Mouse (Mus musculus) ES-E14 (cell line): Measurements from ENCODE around the gene Spic. TPM values are rescaled to one million over a fixed set of nuclear protein-coding genes. Genes with fewer than 3 reads are reported as not detected.
"Not testable (repeated sequence)": the region's sequence is repeated elsewhere in the genome, so short reads cannot be mapped to it uniquely, and the experiment has no call there.

Experiments used
- DNase-seq: peaks from one replicate; pipeline ENCODE4 v3.0.0-alpha.2; 2013; ENCODE audit warnings: low read depth, low spot score
- H3K27ac ChIP-seq: 2 replicates; pipeline ENCODE4 v1.5.1; 2012; ENCODE audit warnings: low read depth, mild to moderate bottlenecking, low read length, moderate library complexity, mixed read lengths; ENCODE audit not compliant: poor library complexity, insufficient read depth, severe bottlenecking
- H3K36me3 ChIP-seq: 2 replicates; pipeline ENCODE4 v1.6.1; 2012; ENCODE audit warnings: mild to moderate bottlenecking, low read length, moderate library complexity, mixed read lengths; ENCODE audit not compliant: control insufficient read depth, poor library complexity, insufficient read depth, severe bottlenecking
- H3K4me1 ChIP-seq, 2 experiments: fragments of 150-350 bp in 1 of 2; sonication (generic) in 1 of 2; 2 replicates each; pipeline ENCODE4 v1.6.1; 2012; ENCODE audit warnings: low read length in 2 of 2, mild to moderate bottlenecking in 1 of 2, mixed read lengths in 1 of 2; ENCODE audit not compliant: control insufficient read depth in 2 of 2, insufficient read depth in 2 of 2, poor library complexity in 1 of 2
- H3K4me3 ChIP-seq, 2 experiments: fragments of 150-350 bp in 1 of 2; sonication (generic) in 1 of 2; 2 replicates each; pipeline ENCODE4 v1.5.1; 2012; ENCODE audit warnings: low read length in 2 of 2, low read depth in 1 of 2, mild to moderate bottlenecking in 1 of 2, mixed read lengths in 1 of 2; ENCODE audit not compliant: insufficient read depth in 1 of 2, poor library complexity in 1 of 2, severe bottlenecking in 1 of 2
- H3K9ac ChIP-seq: 2 replicates; pipeline ENCODE4 v1.6.1; 2012; ENCODE audit warnings: low read depth, mild to moderate bottlenecking, low read length, mixed read lengths; ENCODE audit not compliant: poor library complexity, insufficient read depth, severe bottlenecking
- H3K9me3 ChIP-seq: fragments of 150-350 bp; sonication (generic); 2 replicates; pipeline ENCODE4 v1.6.1; 2012; ENCODE audit warnings: low read depth, mild to moderate bottlenecking, low read length; ENCODE audit not compliant: control insufficient read depth, insufficient read depth
- CHD2 ChIP-seq: IDR thresholded peaks from 2 replicates; pipeline ENCODE4 v1.6.1; 2014; ENCODE audit warnings: mild to moderate bottlenecking, low read depth, low read length, inconsistent platforms
- HCFC1 ChIP-seq: IDR thresholded peaks from 2 replicates; pipeline ENCODE4 v1.6.1; 2012; ENCODE audit warnings: low read length, inconsistent platforms, borderline replicate concordance; ENCODE audit not compliant: insufficient read depth
- MAFK ChIP-seq: IDR thresholded peaks from 2 replicates; pipeline ENCODE4 v1.6.1; 2014; ENCODE audit warnings: mild to moderate bottlenecking, low read depth, low read length, inconsistent platforms; ENCODE audit not compliant: insufficient read depth
- ZC3H11A ChIP-seq: IDR thresholded peaks from 2 replicates; pipeline ENCODE4 v1.6.1; 2012; ENCODE audit warnings: low read depth, mild to moderate bottlenecking, inconsistent platforms, low read length, borderline replicate concordance
- ZNF384 ChIP-seq: IDR thresholded peaks from 2 replicates; pipeline ENCODE4 v1.6.1; 2012; ENCODE audit warnings: low read depth, low read length, inconsistent platforms
- in situ Hi-C, 2 experiments: fragments of 600-800 bp; cut with MboI; formaldehyde crosslinking; loops; one replicate each; pipeline ENCODE4 v1.15.1; 2025; ENCODE audit warnings: low sequenced_read_pairs in 2 of 2, inconsistent platforms in 1 of 2; ENCODE audit not compliant: unreplicated experiment in 2 of 2
- total RNA-seq: library from RNA; depleted of rRNA; stranded (reverse); fragments of 300-350 nt; gene quantifications from 2 replicates; pipeline ENCODE4 v1.2.3, GENCODE M21; 2012

Gene Spic
- total RNA-seq, 1 experiment: 4.1 TPM

DNA sequence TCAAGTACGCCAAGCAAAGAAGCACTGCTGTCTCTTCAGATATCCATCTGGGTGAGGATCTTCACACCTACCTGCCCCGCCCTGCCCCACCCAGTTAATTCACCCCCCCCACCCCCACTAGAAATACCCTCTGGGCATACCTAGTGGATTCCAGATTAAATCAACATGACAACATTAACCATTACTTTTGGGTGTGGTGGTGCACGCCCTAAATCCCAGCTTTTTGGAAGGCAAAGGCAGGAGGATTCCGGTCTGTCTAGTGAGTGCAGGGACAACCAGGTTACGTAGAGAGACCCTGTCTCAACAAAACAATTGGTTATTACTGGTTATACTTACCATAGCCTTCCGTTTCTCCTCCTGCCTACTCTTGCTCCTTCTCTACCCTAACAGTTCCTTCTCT lies 12.7 kb downstream of the Spic start:
- DNase-seq: peak; percentile 61
- Histone ChIP-seq H3K9ac (no peak overlapping the region), H3K9me3 (no peaks in the 10 kb centered on the region), H3K4me3 (no peak overlapping the region), H3K36me3 (no peaks in the 10 kb centered on the region), H3K4me1 (peaks cover 0 to 7% of the 10 kb centered on the region in 2 experiments; a peak in 2 of 4 replicates), H3K27ac (no peak overlapping the region)
- no peak for TF ChIP-seq HCFC1
- no peak for TF ChIP-seq CHD2
- no peak for TF ChIP-seq ZNF384
- TF ChIP-seq MAFK: no peak
- no peak for TF ChIP-seq ZC3H11A
- in situ Hi-C loops: no loop called here

DNA sequence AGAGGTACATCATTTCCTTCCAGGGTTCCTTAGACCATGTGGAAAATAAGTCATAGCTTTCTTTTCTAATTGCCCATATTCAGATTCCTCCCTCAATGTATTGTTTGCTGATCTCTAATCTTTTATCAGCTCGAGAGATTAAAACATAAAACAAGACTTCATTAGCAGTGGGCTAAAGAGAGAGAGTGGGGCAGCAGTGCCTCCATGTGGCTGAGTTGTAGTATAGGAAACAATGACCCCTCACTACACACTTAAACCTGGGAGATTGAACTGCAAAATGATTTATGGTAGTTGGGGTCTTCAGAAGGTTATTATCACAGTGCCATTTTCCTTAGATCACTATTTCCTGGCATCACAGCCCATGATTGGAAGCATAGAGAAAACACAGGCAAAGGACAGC lies 15.1 kb downstream of the Spic start:
- Histone ChIP-seq H3K4me3 (no peak overlapping the region), H3K36me3 (no peaks in the 10 kb centered on the region), H3K9me3 (no peaks in the 10 kb centered on the region), H3K4me1 (peaks cover 0 to 7% of the 10 kb centered on the region in 2 experiments; a peak in 2 of 4 replicates), H3K9ac (no peak overlapping the region), H3K27ac (no peak overlapping the region)
- in situ Hi-C loops: no loop called here
- TF ChIP-seq ZC3H11A: peak; percentile 55
- TF ChIP-seq CHD2: no peak
- no peak for DNase-seq

DNA sequence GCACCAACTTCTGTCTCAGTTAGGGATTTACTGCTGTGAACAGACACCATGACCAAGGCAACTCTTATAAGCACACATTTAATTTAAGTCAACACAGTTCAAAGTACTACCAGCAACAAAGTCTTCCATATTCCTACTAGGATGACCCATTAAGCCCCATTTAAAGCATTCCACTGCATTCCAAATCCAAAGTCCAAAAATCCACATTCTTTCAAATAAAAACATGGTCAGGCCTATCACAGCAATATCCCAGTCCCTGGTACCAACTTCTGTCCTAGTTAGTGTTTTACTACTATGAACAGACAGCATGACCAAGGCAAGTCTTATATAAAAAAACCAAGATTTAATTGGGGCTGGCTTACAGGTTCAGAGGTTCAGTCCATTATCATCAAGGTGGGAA lies 21.0 kb downstream of the Spic start:
- H3K9me3 ChIP-seq, H3K4me1 ChIP-seq, H3K4me3 ChIP-seq, H3K36me3 ChIP-seq, H3K9ac ChIP-seq, in situ Hi-C loops, H3K27ac ChIP-seq, DNase-seq: not testable (repeated sequence)

DNA sequence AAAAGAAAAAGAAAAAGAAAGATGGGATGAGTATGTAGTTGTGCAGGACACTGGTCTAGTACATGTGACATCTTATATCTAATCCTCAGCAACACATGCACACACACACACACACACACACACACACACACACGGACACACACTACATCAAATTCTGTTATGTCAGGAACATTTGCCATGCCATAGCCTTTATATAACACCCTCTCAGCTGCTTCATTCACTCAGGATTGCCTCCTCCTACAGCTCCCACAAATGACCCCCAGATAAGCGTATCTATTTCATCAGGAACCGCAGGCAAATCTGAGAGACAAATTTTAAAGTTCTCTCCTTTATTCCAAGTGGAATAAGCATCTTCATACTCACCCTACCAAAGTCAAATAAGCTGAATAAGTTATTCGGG lies 25.9 kb downstream of the Spic start:
- H3K4me3 ChIP-seq: no peak overlapping the region
- H3K9me3 ChIP-seq: peaks cover 8% of the 10 kb centered on the region
- DNase-seq: no peak
- H3K27ac ChIP-seq: no peak overlapping the region
- TF ChIP-seq ZC3H11A (no peak), MAFK (no peak), HCFC1 (no peak), ZNF384 (no peak), CHD2 (no peak)
- in situ Hi-C loops: no loop called here
- H3K9ac ChIP-seq: no peak overlapping the region
- no peaks in the 10 kb centered on the region for H3K36me3 ChIP-seq
- H3K4me1 ChIP-seq: no peaks in the 10 kb centered on the region

DNA sequence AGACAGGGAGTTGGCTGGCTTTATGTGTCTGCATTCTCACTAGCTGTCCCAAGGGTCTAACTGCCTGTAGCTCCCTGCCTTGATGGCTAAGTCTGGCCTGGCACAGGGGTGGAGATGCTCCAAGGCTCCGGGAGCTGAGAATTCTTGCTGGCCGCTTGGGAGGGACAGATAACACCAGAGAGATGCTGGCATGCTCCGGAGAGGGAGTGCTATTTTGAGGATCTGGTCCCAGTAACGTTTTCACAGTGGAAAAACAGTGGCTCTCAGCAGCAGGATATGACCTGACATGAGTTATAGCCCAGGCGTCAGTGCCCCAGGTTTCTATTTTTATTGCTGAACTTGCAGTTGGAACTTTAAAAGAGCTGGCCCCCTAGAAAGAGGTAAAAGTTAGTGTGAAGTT lies 39.4 kb downstream of the Spic start:
- Histone ChIP-seq H3K27ac (no peak overlapping the region), H3K4me3 (no peak overlapping the region), H3K9me3 (peaks cover 6% of the 10 kb centered on the region; the same call in 1 of the 2 replicates), H3K9ac (no peak overlapping the region), H3K36me3 (no peaks in the 10 kb centered on the region), H3K4me1 (no peaks in the 10 kb centered on the region; a peak in 1 of 4 replicates)
- in situ Hi-C loops: no loop called here
- TF ChIP-seq HCFC1 (no peak), CHD2 (no peak), MAFK (no peak), ZNF384 (no peak), ZC3H11A (no peak)
- DNase-seq: no peak
